Mouse (Mus musculus) embryonic facial prominence, embryonic 14.5 days (tissue): ENCODE measurements around the gene Myt1l. TPM values are rescaled to one million over a fixed set of nuclear protein-coding genes. Genes with fewer than 3 reads are reported as not detected.

ENCODE experiments used
- ATAC-seq: fragments of 200-750 bp; cut with Nextera tagmentation; 2 replicates; pipeline ENCODE4 v1.8.0; 2017; ENCODE audit warnings: low read depth, moderate number of reproducible peaks, moderate TSS enrichment
- DNase-seq: peaks from one replicate; pipeline ENCODE4 v3.0.0-alpha.2; 2015; ENCODE audit warnings: low spot score
- H3K27ac ChIP-seq: fragments of 300-500 bp; sonication (generic); replicated peaks from 2 replicates; pipeline ENCODE4 v1.5.1; 2014; ENCODE audit warnings: low read depth, mild to moderate bottlenecking, low read length, moderate library complexity
- H3K27me3 ChIP-seq: fragments of 300-500 bp; sonication (generic); replicated peaks from 2 replicates; pipeline ENCODE4 v1.6.1; 2014; ENCODE audit warnings: low read length; ENCODE audit not compliant: control insufficient read depth, insufficient read depth
- H3K36me3 ChIP-seq: fragments of 300-500 bp; sonication (generic); 2 replicates; pipeline ENCODE4 v1.6.1; 2014; ENCODE audit warnings: low read length, mixed read lengths; ENCODE audit not compliant: control insufficient read depth, insufficient read depth
- H3K4me1 ChIP-seq: fragments of 300-500 bp; sonication (generic); 2 replicates; pipeline ENCODE4 v1.6.1; 2014; ENCODE audit warnings: antibody characterized with exemption, low read length; ENCODE audit not compliant: control insufficient read depth, insufficient read depth
- H3K4me2 ChIP-seq: fragments of 300-500 bp; sonication (generic); 2 replicates; pipeline ENCODE4 v1.6.1; 2014; ENCODE audit warnings: low read depth, mild to moderate bottlenecking, low read length, moderate library complexity, mixed read lengths
- H3K4me3 ChIP-seq: fragments of 300-500 bp; sonication (generic); 2 replicates; pipeline ENCODE4 v1.5.1; 2014; ENCODE audit warnings: low read depth, mild to moderate bottlenecking, low read length
- H3K9ac ChIP-seq: fragments of 300-500 bp; sonication (generic); 2 replicates; pipeline ENCODE4 v1.6.1; 2014; ENCODE audit warnings: low read depth, mild to moderate bottlenecking, low read length, moderate library complexity, mixed read lengths
- H3K9me3 ChIP-seq: fragments of 300-500 bp; sonication (generic); 2 replicates; pipeline ENCODE4 v1.6.1; 2016; ENCODE audit warnings: low read length; ENCODE audit not compliant: control insufficient read depth
- WGBS: fragments of 180-500 bp; shearing (Covaris S2); extraction: QIAGEN DNeasy Blood & Tissue Kit; methylation state at CpG from one replicate; pipeline ENCODE4 v1.1.7; 2014; 5-methylcytosine and 5-hydroxymethylcytosine counted together
- polyA plus RNA-seq: library from polyadenylated mRNA; unstranded; fragments of >200 nt; fragmentation: Nextera tagmentation; extraction: Ambion mirVana; gene quantifications from 2 replicates; pipeline ENCODE4 v1.2.1, GENCODE M21; 2014

Gene Myt1l
- polyA plus RNA-seq, 1 experiment from 2014 or later: 11.9 TPM

- 62% methylated on average over 1 of the region's 1 CpGs for WGBS
- no peak for ATAC-seq
- H3K4me1 ChIP-seq: 0 out of 2 replicates have a peak, but pooled peaks cover 3% of the 10 kb centered on the region
Observed at GRCm38 (mm10) chr12:29873281-29873772, 345.1 kb downstream of the Myt1l start.

GRCm38 (mm10) chr12:29877977-29878376 is 349.8 kb downstream of the Myt1l start:
- no peaks in the 10 kb centered on the region for H3K36me3 ChIP-seq
- DNase-seq (no peak), ATAC-seq (no peak)
- no peak overlapping the region for H3K4me3 ChIP-seq
- H3K9ac ChIP-seq: no peak overlapping the region
- no peaks in the 10 kb centered on the region for H3K27me3 ChIP-seq
- H3K4me1 ChIP-seq: no peaks in the 10 kb centered on the region
- 89% methylated on average over 10 of the region's 10 CpGs for WGBS
- no peaks in the 10 kb centered on the region for H3K9me3 ChIP-seq
- H3K4me2 ChIP-seq: no peak overlapping the region
- no peak overlapping the region for H3K27ac ChIP-seq

More at GRCm38 (mm10) chr12:29873281-29873772, 345.1 kb downstream of the Myt1l start:
- H3K9me3 ChIP-seq: no peaks in the 10 kb centered on the region
- H3K36me3 ChIP-seq: no peaks in the 10 kb centered on the region
- H3K4me2 ChIP-seq: no peak overlapping the region
- H3K27me3 ChIP-seq: no peaks in the 10 kb centered on the region
- no peak for DNase-seq
- H3K9ac ChIP-seq: no peak overlapping the region
- H3K27ac ChIP-seq: no peak overlapping the region
- H3K4me3 ChIP-seq: no peak overlapping the region

GRCm38 (mm10) chr12:29882871-29883617 is 354.9 kb downstream of the Myt1l start:
- Histone ChIP-seq H3K4me3 (no peak overlapping the region), H3K9ac (no peak overlapping the region), H3K27me3 (no peaks in the 10 kb centered on the region), H3K4me2 (no peak overlapping the region), H3K9me3 (no peaks in the 10 kb centered on the region), H3K27ac (no peak overlapping the region), H3K4me1 (no peaks in the 10 kb centered on the region), H3K36me3 (no peaks in the 10 kb centered on the region)
- DNase-seq (peak; percentile 74), ATAC-seq (peak; percentile 91)
- 14% methylated on average over 9 of the region's 9 CpGs for WGBS

GRCm38 (mm10) chr12:29884376-29884775 is 356.2 kb downstream of the Myt1l start:
- no peak overlapping the region for H3K4me3 ChIP-seq
- ATAC-seq (no peak), DNase-seq (no peak)
- no peak overlapping the region for H3K4me2 ChIP-seq
- 79% methylated on average over 5 of the region's 5 CpGs for WGBS
- no peaks in the 10 kb centered on the region for H3K27me3 ChIP-seq
- H3K9me3 ChIP-seq: no peaks in the 10 kb centered on the region
- H3K9ac ChIP-seq: no peak overlapping the region
- H3K4me1 ChIP-seq: no peaks in the 10 kb centered on the region
- H3K36me3 ChIP-seq: no peaks in the 10 kb centered on the region
- no peak overlapping the region for H3K27ac ChIP-seq

GRCm38 (mm10) chr12:29894669-29895068 is 366.5 kb downstream of the Myt1l start:
- H3K9ac ChIP-seq: no peak overlapping the region
- H3K4me3 ChIP-seq: no peak overlapping the region
- H3K27ac ChIP-seq: no peak overlapping the region
- H3K9me3 ChIP-seq: no peaks in the 10 kb centered on the region
- 15% methylated on average over 3 of the region's 3 CpGs for WGBS
- no peaks in the 10 kb centered on the region for H3K27me3 ChIP-seq
- H3K4me1 ChIP-seq: no peaks in the 10 kb centered on the region
- ATAC-seq (no peak), DNase-seq (no peak)
- no peak overlapping the region for H3K4me2 ChIP-seq
- no peaks in the 10 kb centered on the region for H3K36me3 ChIP-seq

- Histone ChIP-seq H3K27ac (no peak overlapping the region), H3K4me3 (no peak overlapping the region), H3K9me3 (no peaks in the 10 kb centered on the region), H3K27me3 (no peaks in the 10 kb centered on the region), H3K9ac (no peak overlapping the region), H3K36me3 (no peaks in the 10 kb centered on the region), H3K4me1 (no peaks in the 10 kb centered on the region), H3K4me2 (no peak overlapping the region)
- ATAC-seq (no peak), DNase-seq (no peak)
- WGBS: 78% methylated on average over 3 of the region's 3 CpGs
Observed at GRCm38 (mm10) chr12:29897533-29898085, 369.4 kb downstream of the Myt1l start.

- Histone ChIP-seq H3K4me2 (no peak overlapping the region), H3K27me3 (no peaks in the 10 kb centered on the region), H3K9ac (no peak overlapping the region), H3K4me3 (no peak overlapping the region), H3K27ac (no peak overlapping the region), H3K4me1 (no peaks in the 10 kb centered on the region), H3K36me3 (no peaks in the 10 kb centered on the region), H3K9me3 (no peaks in the 10 kb centered on the region)
- DNase-seq (no peak), ATAC-seq (no peak)
- 52% methylated on average over 4 of the region's 4 CpGs for WGBS
Observed at GRCm38 (mm10) chr12:29904101-29904874, 376.1 kb downstream of the Myt1l start.

GRCm38 (mm10) chr12:29907056-29907455 is 378.9 kb downstream of the Myt1l start:
- H3K36me3 ChIP-seq: no peaks in the 10 kb centered on the region
- H3K9ac ChIP-seq: no peak overlapping the region
- H3K4me2 ChIP-seq: no peak overlapping the region
- H3K27me3 ChIP-seq: no peaks in the 10 kb centered on the region
- H3K4me1 ChIP-seq: no peaks in the 10 kb centered on the region
- H3K9me3 ChIP-seq: no peaks in the 10 kb centered on the region
- peak; percentile 82; the same call in 1 of the 2 replicates for ATAC-seq
- no peak overlapping the region for H3K27ac ChIP-seq
- H3K4me3 ChIP-seq: no peak overlapping the region
- WGBS: 35% methylated on average over 2 of the region's 2 CpGs
- DNase-seq: peak; percentile 87
